Mouse (Mus musculus): ENCODE measurements around the gene Rab40c.

Gene Rab40c

GRCm38 (mm10) chr17:25919144-25919785, at the start of gene Rab40c:
Rab40c (minus strand) TSS chr17:25919727.
- DNase-seq (ENCODE audit: low read depth, low spot score) = no peak
- Histone ChIP-seq H3K27me3 (ENCODE audit: control insufficient read depth, insufficient read depth, low read length, poor library complexity, severe bottlenecking) (no peaks in the 10 kb centered on the region), H3K36me3 (ENCODE audit: control insufficient read depth, insufficient read depth, low read length, poor library complexity, severe bottlenecking) (no peaks in the 10 kb centered on the region)

DNA sequence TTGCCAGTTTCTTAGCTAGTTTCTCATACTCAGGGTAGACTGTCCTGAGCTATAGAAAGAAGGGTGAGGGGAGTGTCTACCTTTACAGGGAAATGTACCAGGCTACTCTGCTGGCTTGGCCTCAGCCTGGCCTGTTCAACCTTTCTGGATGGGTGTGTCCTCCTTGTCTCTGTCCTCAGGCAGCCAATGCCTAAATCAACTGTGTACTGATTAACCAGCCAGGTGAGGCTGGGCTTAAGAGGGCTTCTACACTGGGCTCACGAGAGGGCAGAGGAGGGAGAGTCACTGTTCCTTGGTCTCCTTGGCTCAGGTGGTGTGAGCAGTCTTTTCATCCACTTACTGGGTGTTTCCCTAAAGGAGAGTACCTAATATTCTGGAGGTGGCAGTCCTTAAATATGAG, 48.6 kb upstream of the Rab40c start:
- no peak for DNase-seq (ENCODE audit: low read depth, low spot score)
- no peaks in the 10 kb centered on the region; the same call in 1 of the 2 replicates for H3K36me3 ChIP-seq (ENCODE audit: control insufficient read depth, insufficient read depth, low read length, poor library complexity, severe bottlenecking)
- no peaks in the 10 kb centered on the region for H3K27me3 ChIP-seq (ENCODE audit: control insufficient read depth, insufficient read depth, low read length, poor library complexity, severe bottlenecking)

DNA sequence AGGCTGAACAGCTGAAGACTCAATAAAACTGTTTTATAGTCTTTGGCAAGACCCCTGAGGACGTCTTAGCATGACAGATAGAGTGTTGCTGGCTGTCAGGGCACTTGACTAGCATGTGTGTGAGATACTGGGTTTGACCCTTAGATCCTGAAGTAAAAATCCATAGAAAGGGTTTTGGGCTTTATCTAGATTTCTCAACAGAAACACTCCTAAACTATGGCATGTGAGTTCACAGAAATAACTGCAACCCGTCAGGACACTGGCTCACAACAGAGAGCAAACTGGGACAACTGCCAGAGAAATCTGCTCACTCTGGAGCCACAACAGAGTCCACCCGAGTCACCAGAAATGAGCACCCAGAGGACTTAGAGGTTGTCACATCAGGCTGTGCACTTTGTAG, 48.1 kb upstream of the Rab40c start:
- Histone ChIP-seq H3K27me3 (ENCODE audit: control insufficient read depth, insufficient read depth, low read length, poor library complexity, severe bottlenecking) (no peaks in the 10 kb centered on the region), H3K36me3 (ENCODE audit: control insufficient read depth, insufficient read depth, low read length, poor library complexity, severe bottlenecking) (no peaks in the 10 kb centered on the region; the same call in 1 of the 2 replicates)
- no peak for DNase-seq (ENCODE audit: low read depth, low spot score)

GRCm38 (mm10) chr17:25964271-25964670, 44.7 kb upstream of the Rab40c start:
- no peak for DNase-seq (ENCODE audit: low read depth, low spot score)
- Histone ChIP-seq H3K36me3 (ENCODE audit: control insufficient read depth, insufficient read depth, low read length, poor library complexity, severe bottlenecking) (no peaks in the 10 kb centered on the region; the same call in 1 of the 2 replicates), H3K27me3 (ENCODE audit: control insufficient read depth, insufficient read depth, low read length, poor library complexity, severe bottlenecking) (no peaks in the 10 kb centered on the region)

DNA sequence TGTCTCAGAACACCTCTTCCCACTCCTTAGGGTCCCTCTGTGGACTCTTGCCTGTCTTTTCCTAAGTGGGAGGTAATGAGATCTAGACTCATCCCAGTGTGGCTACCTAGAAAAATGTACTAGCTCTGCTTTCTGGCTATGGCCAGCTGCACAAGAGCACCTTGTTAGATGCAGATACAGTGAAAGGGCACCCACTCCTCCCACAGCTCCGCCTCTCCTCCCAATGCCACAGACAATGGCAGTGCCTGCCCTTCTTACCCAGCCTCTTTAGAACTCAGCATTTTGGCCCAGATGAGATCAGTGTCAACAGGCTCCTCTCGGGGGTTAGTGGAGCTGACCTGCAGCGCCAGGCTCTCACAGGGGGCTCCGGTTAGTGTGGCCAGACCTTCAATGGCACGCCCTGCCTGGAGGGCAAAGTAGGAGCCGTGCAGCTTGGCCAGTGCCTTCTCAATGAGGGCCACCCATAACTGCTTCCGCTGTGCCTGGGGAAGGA, 42.9 kb upstream of the Rab40c start:
- no peak for DNase-seq (ENCODE audit: low read depth, low spot score)

DNA sequence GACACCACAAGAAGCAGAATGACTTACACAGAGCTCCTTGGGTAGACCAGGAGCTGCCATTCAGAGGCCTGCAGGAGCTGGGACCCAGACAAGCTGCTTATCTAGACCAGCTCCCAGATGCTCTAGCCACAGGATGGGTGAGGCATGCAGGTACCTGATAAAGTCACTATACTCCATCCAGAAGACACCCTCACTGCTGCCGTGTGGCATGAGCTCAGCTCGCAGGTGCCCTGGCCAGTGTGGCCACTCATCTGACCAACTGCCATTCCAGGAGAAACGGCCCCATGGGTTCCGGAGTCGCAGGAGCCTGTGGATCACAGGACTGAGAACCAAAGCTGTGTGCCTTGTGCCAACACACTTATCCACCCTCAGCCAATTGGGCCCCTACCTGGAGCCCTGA, 42.0 kb upstream of the Rab40c start:
- Histone ChIP-seq H3K36me3 (ENCODE audit: control insufficient read depth, insufficient read depth, low read length, poor library complexity, severe bottlenecking) (peaks cover 3% of the 10 kb centered on the region), H3K27me3 (ENCODE audit: control insufficient read depth, insufficient read depth, low read length, poor library complexity, severe bottlenecking) (no peaks in the 10 kb centered on the region)
- no peak for DNase-seq (ENCODE audit: low read depth, low spot score)

More for the DNA sequence above, 42.9 kb upstream of the Rab40c start:
- Histone ChIP-seq H3K36me3 (ENCODE audit: control insufficient read depth, insufficient read depth, low read length, poor library complexity, severe bottlenecking) (no peaks in the 10 kb centered on the region; the same call in 1 of the 2 replicates), H3K27me3 (ENCODE audit: control insufficient read depth, insufficient read depth, low read length, poor library complexity, severe bottlenecking) (no peaks in the 10 kb centered on the region)

GRCm38 (mm10) chr17:25959630-25960467, 40.3 kb upstream of the Rab40c start:
- DNase-seq (ENCODE audit: low read depth, low spot score) = no peak
- Histone ChIP-seq H3K27me3 (ENCODE audit: control insufficient read depth, insufficient read depth, low read length, poor library complexity, severe bottlenecking) (no peaks in the 10 kb centered on the region), H3K36me3 (ENCODE audit: control insufficient read depth, insufficient read depth, low read length, poor library complexity, severe bottlenecking) (peaks cover 3% of the 10 kb centered on the region)

GRCm38 (mm10) chr17:25958771-25959494, 39.4 kb upstream of the Rab40c start:
- no peak for DNase-seq (ENCODE audit: low read depth, low spot score)
- no peaks in the 10 kb centered on the region for H3K27me3 ChIP-seq (ENCODE audit: control insufficient read depth, insufficient read depth, low read length, poor library complexity, severe bottlenecking)
- peaks cover 3% of the 10 kb centered on the region for H3K36me3 ChIP-seq (ENCODE audit: control insufficient read depth, insufficient read depth, low read length, poor library complexity, severe bottlenecking)

- no peak for DNase-seq (ENCODE audit: low read depth, low spot score)
- H3K36me3 ChIP-seq (ENCODE audit: control insufficient read depth, insufficient read depth, low read length, poor library complexity, severe bottlenecking) = peaks cover 3% of the 10 kb centered on the region
- no peaks in the 10 kb centered on the region for H3K27me3 ChIP-seq (ENCODE audit: control insufficient read depth, insufficient read depth, low read length, poor library complexity, severe bottlenecking)
Measured at GRCm38 (mm10) chr17:25957586-25958051, 38.1 kb upstream of the Rab40c start.

DNA sequence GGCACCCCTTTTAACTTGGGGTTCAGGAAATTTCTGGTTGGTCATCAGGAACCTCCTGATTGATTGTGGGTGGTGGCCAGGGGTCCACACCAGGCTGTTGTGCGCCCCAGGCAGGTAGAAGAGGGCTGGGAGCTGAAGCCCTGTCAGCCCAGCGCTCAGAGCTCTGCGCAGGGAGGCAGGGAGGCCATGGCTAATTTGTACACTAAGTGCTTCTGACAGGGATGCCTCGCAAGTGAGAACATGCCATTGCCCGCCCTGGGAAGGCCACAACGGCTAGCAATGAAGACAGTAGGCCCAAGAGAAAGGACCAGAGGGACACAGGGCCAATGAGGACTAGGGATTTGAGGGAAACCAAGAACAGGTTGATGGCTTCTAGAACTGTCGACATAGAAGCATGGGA, 37.1 kb upstream of the Rab40c start:
- Histone ChIP-seq H3K36me3 (ENCODE audit: control insufficient read depth, insufficient read depth, low read length, poor library complexity, severe bottlenecking) (peaks cover 3% of the 10 kb centered on the region; the same call in 1 of the 2 replicates), H3K27me3 (ENCODE audit: control insufficient read depth, insufficient read depth, low read length, poor library complexity, severe bottlenecking) (no peaks in the 10 kb centered on the region)
- no peak for DNase-seq (ENCODE audit: low read depth, low spot score)

DNA sequence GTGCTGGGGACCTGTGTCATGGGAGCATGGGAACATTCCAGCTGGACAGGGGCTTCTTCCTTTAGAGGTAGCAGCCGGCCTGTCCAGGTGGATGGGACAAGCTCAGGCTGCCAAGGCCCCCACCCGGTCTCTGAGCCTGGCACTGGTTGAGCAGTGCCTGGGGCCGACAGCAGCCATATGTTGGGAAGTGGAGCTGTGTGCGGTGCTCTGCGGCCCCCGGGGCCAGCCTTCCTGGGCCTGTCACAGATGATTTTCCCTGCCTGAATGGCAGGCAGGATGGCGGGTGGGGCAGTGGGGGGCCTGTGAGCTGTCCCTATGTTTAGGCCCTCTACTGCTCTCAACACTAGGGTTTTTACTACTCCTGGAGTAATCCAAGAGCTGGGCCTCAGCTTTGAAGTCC, 36.7 kb upstream of the Rab40c start:
- Histone ChIP-seq H3K27me3 (ENCODE audit: control insufficient read depth, insufficient read depth, low read length, poor library complexity, severe bottlenecking) (no peaks in the 10 kb centered on the region), H3K36me3 (ENCODE audit: control insufficient read depth, insufficient read depth, low read length, poor library complexity, severe bottlenecking) (peaks cover 3% of the 10 kb centered on the region; the same call in 1 of the 2 replicates)
- DNase-seq (ENCODE audit: low read depth, low spot score) = no peak

GRCm38 (mm10) chr17:25955736-25956135, 36.2 kb upstream of the Rab40c start:
- DNase-seq (ENCODE audit: low read depth, low spot score) = no peak
- Histone ChIP-seq H3K27me3 (ENCODE audit: control insufficient read depth, insufficient read depth, low read length, poor library complexity, severe bottlenecking) (no peaks in the 10 kb centered on the region), H3K36me3 (ENCODE audit: control insufficient read depth, insufficient read depth, low read length, poor library complexity, severe bottlenecking) (peaks cover 3% of the 10 kb centered on the region; the same call in 1 of the 2 replicates)

- no peaks in the 10 kb centered on the region for H3K27me3 ChIP-seq (ENCODE audit: control insufficient read depth, insufficient read depth, low read length, poor library complexity, severe bottlenecking)
- no peak for DNase-seq (ENCODE audit: low read depth, low spot score)
- H3K36me3 ChIP-seq (ENCODE audit: control insufficient read depth, insufficient read depth, low read length, poor library complexity, severe bottlenecking) = peaks cover 3% of the 10 kb centered on the region; the same call in 1 of the 2 replicates
Measured at GRCm38 (mm10) chr17:25954671-25955070, 35.1 kb upstream of the Rab40c start.

DNA sequence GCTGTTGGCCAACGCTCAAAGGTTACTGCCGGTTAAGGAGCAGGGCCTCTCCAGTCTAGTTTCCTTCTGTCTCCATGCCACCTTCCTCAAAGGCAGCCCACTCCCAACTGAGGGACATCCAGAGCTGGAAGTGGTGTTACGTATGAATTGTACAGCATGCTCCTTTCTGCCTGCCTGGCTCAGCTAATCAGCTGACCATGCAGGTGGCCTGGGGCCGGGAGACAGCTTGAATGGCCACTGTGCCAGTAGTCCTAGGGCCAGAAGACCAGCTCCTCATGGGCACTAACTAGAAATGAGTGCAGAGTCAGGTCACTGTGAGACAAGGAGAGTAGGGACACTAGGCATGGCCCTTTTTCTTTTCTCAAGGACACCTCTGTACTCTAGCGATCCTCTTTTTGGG, 33.6 kb upstream of the Rab40c start:
- DNase-seq (ENCODE audit: low read depth, low spot score) = no peak
- Histone ChIP-seq H3K36me3 (ENCODE audit: control insufficient read depth, insufficient read depth, low read length, poor library complexity, severe bottlenecking) (peaks cover 3% of the 10 kb centered on the region; the same call in 1 of the 2 replicates), H3K27me3 (ENCODE audit: control insufficient read depth, insufficient read depth, low read length, poor library complexity, severe bottlenecking) (no peaks in the 10 kb centered on the region)
